Mouse (Mus musculus) forebrain, embryonic 12.5 days (tissue): ENCODE data around the gene Cd53. TPM values are rescaled to one million over a fixed set of nuclear protein-coding genes. Genes with fewer than 3 reads are reported as not detected.

Experiments
- ATAC-seq: fragments of 200-750 bp; cut with Nextera tagmentation; 2 replicates; pipeline ENCODE4 v1.8.0; 2017; ENCODE audit warnings: moderate TSS enrichment; ENCODE audit not compliant: low FRiP score
- H3K27ac ChIP-seq: fragments of 300-500 bp; sonication (generic); 2 replicates; pipeline ENCODE4 v1.5.1; 2016; ENCODE audit warnings: mild to moderate bottlenecking
- H3K27me3 ChIP-seq: fragments of 300-500 bp; sonication (generic); 2 replicates; pipeline ENCODE4 v1.6.1; 2016; ENCODE audit warnings: mild to moderate bottlenecking
- H3K36me3 ChIP-seq: fragments of 300-500 bp; sonication (generic); replicated peaks from 2 replicates; pipeline ENCODE4 v1.6.1; 2016; ENCODE audit warnings: mild to moderate bottlenecking
- H3K4me1 ChIP-seq: fragments of 300-500 bp; sonication (generic); 2 replicates; pipeline ENCODE4 v1.6.1; 2016
- H3K4me2 ChIP-seq: fragments of 300-500 bp; sonication (generic); 2 replicates; pipeline ENCODE4 v1.6.1; 2016; ENCODE audit warnings: mild to moderate bottlenecking, moderate library complexity
- H3K4me3 ChIP-seq: fragments of 300-500 bp; sonication (generic); replicated peaks from 2 replicates; pipeline ENCODE4 v1.5.1; 2016; ENCODE audit warnings: mild to moderate bottlenecking
- H3K9ac ChIP-seq: fragments of 300-500 bp; sonication (generic); 2 replicates; pipeline ENCODE4 v1.6.1; 2016; ENCODE audit warnings: mild to moderate bottlenecking
- H3K9me3 ChIP-seq: fragments of 300-500 bp; sonication (generic); 2 replicates; pipeline ENCODE4 v1.6.1; 2016
- WGBS: fragments of 180-500 bp; shearing (Covaris S2); methylation state at CpG from one replicate; pipeline ENCODE4 v1.1.7; 2016; 5-methylcytosine and 5-hydroxymethylcytosine counted together
- polyA plus RNA-seq: library from polyadenylated mRNA; unstranded; fragments of >200 nt; fragmentation: Nextera tagmentation; extraction: Ambion mirVana; gene quantifications from 2 replicates; pipeline ENCODE4 v1.2.1, GENCODE M21; 2016

Cd53 gene
- polyA plus RNA-seq, 1 experiment from 2014 or later: 2.5 TPM

- peak; percentile 99 for ATAC-seq
- Histone ChIP-seq H3K9ac (peak overlapping the region; percentile 59), H3K36me3 (no peaks in the 10 kb centered on the region), H3K4me1 (no peaks in the 10 kb centered on the region), H3K4me2 (peak overlapping the region; percentile 60), H3K4me3 (peak overlapping the region; percentile 66), H3K27me3 (no peaks in the 10 kb centered on the region), H3K9me3 (peaks cover 1% of the 10 kb centered on the region; the same call in 1 of the 2 replicates), H3K27ac (peak overlapping the region; percentile 91)
- WGBS: 2% methylated on average over 31 of the region's 31 CpGs
Measured at GRCm38 (mm10) chr3:106721397-106722027, 68.4 kb downstream of the Cd53 start.

Other genes with a start within 250 kb of the Cd53 start
- gene Dram2, start 242.4 kb downstream of the Cd53 start, polyA plus RNA-seq: 41.3 and 43.3 TPM in 2 replicates
- 40.5 and 40.9 TPM in 2 replicates for gene Cept1, start 242.3 kb downstream of the Cd53 start, polyA plus RNA-seq
- 20.7 and 21.6 TPM in 2 replicates for gene Lrif1, start 105.2 kb downstream of the Cd53 start, polyA plus RNA-seq
- not detected in 2 replicates for gene Olfr266, start 36.1 kb upstream of the Cd53 start, polyA plus RNA-seq
- gene Kcna3, start 246.0 kb upstream of the Cd53 start, polyA plus RNA-seq: 17.3 and 18.4 TPM in 2 replicates